Mouse (Mus musculus) lung, embryonic 15.5 days (tissue): ENCODE data around the gene Tcp10a. TPM values are rescaled to one million over a fixed set of nuclear protein-coding genes. Genes with fewer than 3 reads are reported as not detected.
"Not testable (repeated sequence)": the region's sequence is repeated elsewhere in the genome, so short reads cannot be mapped to it uniquely, and the experiment has no call there.

Experiments
- ATAC-seq: fragments of 200-750 bp; cut with Nextera tagmentation; 2 replicates; pipeline ENCODE4 v1.8.0; 2017; ENCODE audit warnings: moderate number of reproducible peaks, borderline replicate concordance; ENCODE audit not compliant: low FRiP score, low TSS enrichment; ENCODE audit errors: extremely low read depth
- H3K27ac ChIP-seq: fragments of 300-500 bp; sonication (generic); 2 replicates; pipeline ENCODE4 v1.5.1; 2015; ENCODE audit warnings: moderate library complexity, mild to moderate bottlenecking, inconsistent platforms
- H3K27me3 ChIP-seq: fragments of 300-500 bp; sonication (generic); 2 replicates; pipeline ENCODE4 v1.6.1; 2015; ENCODE audit warnings: inconsistent platforms
- H3K36me3 ChIP-seq: fragments of 300-500 bp; sonication (generic); 2 replicates; pipeline ENCODE4 v1.6.1; 2015; ENCODE audit warnings: inconsistent platforms
- H3K4me1 ChIP-seq: fragments of 300-500 bp; sonication (generic); 2 replicates; pipeline ENCODE4 v1.6.1; 2015; ENCODE audit warnings: inconsistent platforms
- H3K4me2 ChIP-seq: fragments of 300-500 bp; sonication (generic); 2 replicates; pipeline ENCODE4 v1.6.1; 2015; ENCODE audit warnings: inconsistent platforms, mild to moderate bottlenecking, moderate library complexity
- H3K4me3 ChIP-seq: fragments of 300-500 bp; sonication (generic); 2 replicates; pipeline ENCODE4 v1.5.1; 2015; ENCODE audit warnings: mild to moderate bottlenecking, inconsistent platforms
- H3K9ac ChIP-seq: fragments of 300-500 bp; sonication (generic); 2 replicates; pipeline ENCODE4 v1.6.1; 2015; ENCODE audit warnings: inconsistent platforms
- H3K9me3 ChIP-seq: fragments of 300-500 bp; sonication (generic); 2 replicates; pipeline ENCODE4 v1.6.1; 2016; ENCODE audit warnings: inconsistent platforms
- WGBS: fragments of 180-500 bp; shearing (Covaris S2); methylation state at CpG from one replicate; pipeline ENCODE4 v1.1.7; 2015; 5-methylcytosine and 5-hydroxymethylcytosine counted together
- polyA plus RNA-seq: library from polyadenylated mRNA; unstranded; fragments of >200 nt; fragmentation: Nextera tagmentation; extraction: Ambion mirVana; gene quantifications from 2 replicates; pipeline ENCODE4 v1.2.1, GENCODE M21; 2015

The Tcp10a gene
- polyA plus RNA-seq, 1 experiment from 2014 or later = 0.09 TPM

DNA sequence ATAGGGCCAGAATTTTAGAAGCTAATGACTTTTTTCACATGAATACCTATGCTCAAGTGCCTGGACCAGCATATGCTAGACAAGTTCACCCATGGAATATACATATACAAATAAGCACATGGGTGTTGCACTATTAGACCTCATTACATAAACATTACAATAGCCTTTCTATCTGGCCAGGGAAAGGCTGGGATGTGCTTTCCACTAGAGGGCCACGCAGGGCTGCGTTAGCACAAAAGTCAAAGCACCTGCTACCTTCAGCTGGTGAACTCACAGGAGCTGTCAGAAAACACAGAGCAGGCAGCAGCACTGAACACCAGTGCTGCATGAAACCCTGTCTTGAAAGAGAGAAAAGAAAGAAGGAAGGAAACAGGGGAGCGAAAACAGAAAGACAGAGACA lies 53.5 kb downstream of the Tcp10a start:
- not testable (repeated sequence) for H3K4me2 ChIP-seq, H3K27me3 ChIP-seq, ATAC-seq, H3K9ac ChIP-seq, H3K9me3 ChIP-seq, H3K4me3 ChIP-seq, H3K36me3 ChIP-seq, H3K27ac ChIP-seq, H3K4me1 ChIP-seq
- WGBS = 24% methylated on average over 2 of the region's 3 CpGs

DNA sequence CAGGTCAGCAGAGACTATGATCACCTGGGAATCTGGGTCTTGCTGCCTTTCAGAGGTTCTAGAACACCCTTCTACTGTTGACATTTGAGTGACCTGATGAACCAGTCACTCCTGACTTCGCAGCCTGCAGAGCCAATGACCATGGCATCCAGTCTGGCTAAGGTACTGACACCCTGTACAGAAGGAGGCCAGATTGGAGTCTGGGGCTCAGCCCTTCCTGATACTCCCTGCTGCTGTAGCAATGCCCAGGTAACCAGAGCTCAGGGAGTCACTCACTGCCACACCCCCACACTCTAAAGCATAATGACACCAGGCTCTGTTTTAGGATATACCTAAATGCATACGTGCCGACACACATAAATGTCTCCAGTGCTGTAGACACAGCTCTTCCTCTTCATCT lies 58.3 kb downstream of the Tcp10a start:
- not testable (repeated sequence) for ATAC-seq

DNA sequence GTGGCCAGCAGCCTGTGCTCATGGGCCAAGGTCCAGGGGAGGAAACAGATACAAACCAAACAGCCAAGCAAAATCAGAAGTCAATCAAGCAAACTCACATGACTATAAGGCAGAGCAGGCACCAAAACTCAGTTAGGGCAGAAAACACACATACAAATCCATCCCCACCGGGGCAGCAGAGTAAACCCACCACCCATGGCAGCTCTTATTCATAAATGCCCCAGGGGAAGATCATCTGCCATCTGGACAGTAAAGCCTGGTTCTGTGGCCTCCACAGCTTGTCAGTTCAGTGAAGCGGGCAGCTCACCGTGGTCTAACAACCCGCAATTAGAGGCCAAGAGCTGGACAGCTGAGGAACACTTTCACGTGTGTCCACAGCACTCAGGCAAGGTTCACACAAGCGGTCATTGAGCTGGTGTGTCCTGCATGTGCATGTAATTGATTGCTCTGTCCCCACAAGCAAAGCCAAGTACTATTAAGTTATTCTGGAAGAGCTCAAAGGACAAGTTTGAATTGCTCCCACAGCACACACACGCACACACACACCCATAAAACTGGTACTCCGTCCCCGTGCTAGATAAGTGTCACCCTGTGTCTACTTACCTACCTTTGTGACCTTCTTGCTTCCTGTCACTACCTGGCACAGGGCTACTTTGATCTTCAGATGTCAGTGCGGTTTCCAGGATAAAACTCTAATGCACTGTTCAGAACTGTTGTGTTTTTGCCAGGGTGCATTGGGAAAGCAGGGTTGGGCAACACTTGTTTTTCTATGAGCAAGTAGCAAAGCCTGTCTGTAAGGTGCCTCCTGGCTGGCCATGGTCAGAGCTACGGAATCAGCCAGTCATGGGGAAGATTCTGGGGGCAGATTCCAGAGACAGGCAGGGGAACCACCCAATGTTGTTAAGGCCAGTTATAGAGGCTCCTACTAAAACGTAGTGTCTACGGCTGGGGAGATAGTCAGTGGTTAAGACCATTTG lies 59.0 kb downstream of the Tcp10a start:
- not testable (repeated sequence) for H3K36me3 ChIP-seq, ATAC-seq, H3K27ac ChIP-seq, H3K9ac ChIP-seq, H3K9me3 ChIP-seq, H3K27me3 ChIP-seq, H3K4me1 ChIP-seq, H3K4me2 ChIP-seq, H3K4me3 ChIP-seq
- WGBS = 81% methylated on average over 12 of the region's 13 CpGs

More for the DNA sequence above, 58.3 kb downstream of the Tcp10a start:
- not testable (repeated sequence) for H3K27ac ChIP-seq, H3K27me3 ChIP-seq, H3K9me3 ChIP-seq, H3K4me2 ChIP-seq, H3K4me3 ChIP-seq, H3K4me1 ChIP-seq, H3K36me3 ChIP-seq, H3K9ac ChIP-seq
- WGBS = 81% methylated on average over 1 of the region's 3 CpGs

DNA sequence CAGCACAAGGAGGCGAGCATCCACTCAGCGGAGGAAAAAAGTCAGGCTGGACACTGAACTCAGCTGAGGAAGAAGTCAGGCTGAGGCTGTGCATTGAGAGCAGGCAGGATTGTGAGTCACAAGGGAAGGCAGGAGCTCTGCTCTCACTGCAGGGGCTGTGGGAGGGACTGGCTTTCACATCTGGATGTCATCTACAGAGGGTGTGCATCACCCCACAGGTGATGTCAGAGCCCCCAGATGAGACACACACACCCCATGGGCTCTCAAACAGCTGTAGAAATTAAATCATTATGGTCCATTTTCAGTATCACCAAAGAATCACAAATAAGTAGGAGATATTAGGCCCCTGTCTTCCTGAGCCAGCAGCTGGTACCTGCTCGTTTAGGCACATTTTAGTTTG lies 60.9 kb downstream of the Tcp10a start, which contains the start of gene Unc93a2:
Gene Unc93a2 (minus strand): TSS at position 101 of the 400 bp plus-strand sequence.
- not testable (repeated sequence) for H3K27me3 ChIP-seq, H3K4me3 ChIP-seq, H3K36me3 ChIP-seq, H3K4me2 ChIP-seq, H3K9me3 ChIP-seq, H3K9ac ChIP-seq, ATAC-seq, H3K27ac ChIP-seq, H3K4me1 ChIP-seq
- WGBS = 68% methylated on average over 3 of the region's 3 CpGs

DNA sequence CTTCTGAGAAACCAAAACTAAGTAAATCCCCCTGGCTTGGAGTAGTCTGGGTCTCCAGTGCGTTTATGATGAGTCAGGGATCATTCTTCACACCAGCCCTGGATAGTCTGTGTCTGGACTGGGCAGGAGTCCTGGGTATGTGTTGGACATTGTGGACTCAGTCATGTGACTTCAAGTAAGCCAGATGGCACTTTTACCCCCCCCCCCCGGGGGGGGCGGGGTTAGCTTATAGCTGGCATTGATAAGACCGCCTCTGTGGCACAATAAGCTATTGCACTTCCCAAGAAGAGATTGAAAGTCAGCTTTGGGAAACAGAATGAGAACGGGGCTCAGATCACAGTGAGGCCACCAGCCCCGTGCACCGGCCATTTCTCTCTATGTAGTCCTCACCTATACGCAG lies 61.6 kb downstream of the Tcp10a start:
- H3K4me1 ChIP-seq, H3K9me3 ChIP-seq, H3K27ac ChIP-seq, ATAC-seq, H3K36me3 ChIP-seq, H3K27me3 ChIP-seq, H3K4me2 ChIP-seq, H3K4me3 ChIP-seq, H3K9ac ChIP-seq: not testable (repeated sequence)
- 62% methylated on average over 8 of the region's 8 CpGs for WGBS

DNA sequence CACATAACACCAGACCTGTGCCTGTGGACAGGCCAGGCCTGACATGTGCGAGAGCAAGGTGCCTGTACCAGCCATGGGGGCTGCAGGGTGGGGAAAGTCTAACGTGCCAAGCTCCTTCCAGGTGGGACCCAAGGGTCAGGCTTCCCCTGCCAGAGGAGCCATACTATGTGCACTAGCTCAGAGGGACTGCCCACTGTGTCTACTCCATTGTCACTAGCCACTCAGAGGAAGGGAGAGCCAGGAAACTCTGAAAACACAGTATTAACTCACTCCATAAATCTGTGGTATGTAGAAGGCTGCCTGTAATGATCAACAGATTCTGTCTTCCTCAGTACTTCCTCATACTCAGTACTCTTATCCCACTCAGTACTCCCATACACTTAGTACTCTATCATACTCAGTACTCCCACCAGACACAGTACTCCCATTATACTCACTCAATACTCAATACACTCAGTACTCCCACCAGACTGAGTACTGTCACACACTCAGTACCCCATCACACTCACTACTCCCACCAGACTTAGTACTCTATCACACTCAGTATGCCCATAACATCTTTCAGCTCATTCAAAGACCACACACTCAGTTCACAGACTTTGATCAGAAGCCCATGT lies 64.0 kb downstream of the Tcp10a start:
- not testable (repeated sequence) for H3K9ac ChIP-seq, H3K4me3 ChIP-seq, H3K36me3 ChIP-seq, H3K4me1 ChIP-seq, H3K27ac ChIP-seq, ATAC-seq, H3K9me3 ChIP-seq, H3K27me3 ChIP-seq, H3K4me2 ChIP-seq
- no CpG with 5 or more reads among the region's 2 CpGs for WGBS

DNA sequence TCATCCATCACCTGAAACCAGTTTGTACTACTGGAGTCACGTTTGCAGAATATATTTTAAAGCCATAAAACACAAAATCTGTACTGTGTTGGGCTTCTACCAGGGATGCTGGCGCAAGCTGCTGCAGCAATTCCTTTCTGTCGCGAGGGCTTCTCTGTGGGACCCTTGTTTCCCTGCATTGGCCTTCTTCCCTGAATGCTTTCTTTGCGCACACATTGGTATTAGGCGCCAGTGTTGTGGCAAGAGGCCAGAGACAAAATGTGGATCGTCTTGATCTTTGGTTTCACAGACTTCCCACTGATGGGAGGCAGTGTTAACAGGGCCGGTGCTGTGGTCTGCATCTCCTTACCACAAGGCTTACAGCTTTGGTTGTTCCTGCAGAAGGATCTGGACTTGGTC lies 64.5 kb downstream of the Tcp10a start:
- not testable (repeated sequence) for H3K4me2 ChIP-seq, ATAC-seq, H3K27me3 ChIP-seq, H3K4me1 ChIP-seq, H3K36me3 ChIP-seq, H3K9ac ChIP-seq, H3K27ac ChIP-seq, H3K4me3 ChIP-seq, H3K9me3 ChIP-seq
- WGBS = 61% methylated on average over 8 of the region's 8 CpGs

DNA sequence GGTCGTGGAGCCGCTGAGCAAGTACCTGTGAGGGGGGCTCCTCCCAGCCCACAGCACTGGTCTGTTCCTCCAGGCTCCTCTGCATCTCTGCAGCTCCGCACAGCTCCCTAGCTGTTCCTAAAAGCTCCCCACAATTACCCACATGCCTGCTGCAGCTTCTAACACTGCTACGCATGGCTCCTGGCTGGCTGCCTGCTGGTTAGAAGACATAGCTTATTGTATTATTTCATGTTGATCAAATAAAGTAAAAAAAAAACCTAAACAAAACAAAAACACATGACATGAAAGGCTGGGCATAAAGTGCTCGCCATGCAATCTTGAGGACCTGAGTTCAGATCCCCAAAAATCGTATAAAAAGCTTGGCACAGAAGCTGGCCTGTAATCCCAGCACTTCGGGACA lies 65.5 kb downstream of the Tcp10a start:
- H3K36me3 ChIP-seq, H3K9ac ChIP-seq, ATAC-seq, H3K27ac ChIP-seq, H3K9me3 ChIP-seq, H3K4me3 ChIP-seq, H3K27me3 ChIP-seq, H3K4me2 ChIP-seq, H3K4me1 ChIP-seq: not testable (repeated sequence)
- 71% methylated on average over 7 of the region's 7 CpGs for WGBS

DNA sequence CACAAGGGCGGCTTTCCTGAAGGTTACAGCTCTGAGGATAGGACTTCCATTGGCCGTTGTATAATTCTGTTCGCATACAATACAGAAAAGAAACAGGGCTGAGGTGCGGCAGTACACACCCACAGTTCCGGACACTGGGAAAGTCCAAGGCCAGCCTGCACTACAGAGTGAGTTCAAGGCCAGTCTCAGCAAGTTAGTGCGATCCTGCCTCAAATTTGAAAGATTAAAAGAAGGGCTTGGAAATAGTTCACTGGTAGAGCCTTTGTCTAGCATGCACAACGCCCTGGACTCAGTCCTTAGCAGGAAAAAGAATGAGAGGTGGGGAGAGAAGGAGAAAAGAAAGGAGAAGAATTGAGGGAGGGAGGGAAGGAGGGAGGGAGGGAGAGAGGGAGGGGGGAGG lies 70.7 kb downstream of the Tcp10a start:
- H3K9me3 ChIP-seq, H3K9ac ChIP-seq, H3K27ac ChIP-seq, H3K36me3 ChIP-seq, H3K4me2 ChIP-seq, H3K4me3 ChIP-seq, ATAC-seq, H3K27me3 ChIP-seq, H3K4me1 ChIP-seq: not testable (repeated sequence)
- WGBS = 86% methylated on average over 7 of the region's 7 CpGs

Other genes with a start within 250 kb of the Tcp10a start
- gene Rps6ka2, start 154.5 kb upstream of the Tcp10a start, polyA plus RNA-seq = 11.3 and 12.9 TPM in 2 replicates
- gene Ttll2, start 28.1 kb downstream of the Tcp10a start, polyA plus RNA-seq = not detected in 2 replicates
- gene Gm49630, start 47.3 kb downstream of the Tcp10a start, polyA plus RNA-seq = not detected in 2 replicates
- gene Unc93a2, start 60.8 kb downstream of the Tcp10a start, polyA plus RNA-seq = not detected in 2 replicates